Mouse (Mus musculus) mesoderm, embryonic 11.5 days (tissue): ENCODE measurements around the gene Tle3.

Experiments used
- DNase-seq: peaks from one replicate; pipeline ENCODE4 v3.0.0-alpha.2; 2012; ENCODE audit warnings: low read depth, low spot score

Tle3 gene

DNA sequence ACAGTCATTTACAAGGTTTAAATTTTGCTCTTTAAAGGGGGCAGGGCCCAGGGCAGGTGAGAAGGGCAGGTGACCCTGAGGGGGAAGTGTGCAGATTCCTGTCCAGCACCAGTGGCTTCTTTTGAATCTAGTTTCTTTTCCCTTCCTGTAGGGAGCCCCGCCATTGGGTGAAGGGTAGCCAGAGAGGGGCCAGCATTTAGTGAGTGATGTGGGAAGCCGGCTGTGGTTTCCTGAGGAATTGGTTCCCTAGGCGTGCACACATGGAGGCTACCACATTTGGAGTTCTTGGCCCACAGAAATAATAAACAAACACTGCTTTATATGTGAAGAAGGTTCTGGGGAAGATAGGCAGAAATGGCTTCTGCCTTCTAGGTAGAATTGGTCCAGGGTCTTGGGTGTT, 4.5 kb downstream of the Tle3 start:
- no peak for DNase-seq

DNA sequence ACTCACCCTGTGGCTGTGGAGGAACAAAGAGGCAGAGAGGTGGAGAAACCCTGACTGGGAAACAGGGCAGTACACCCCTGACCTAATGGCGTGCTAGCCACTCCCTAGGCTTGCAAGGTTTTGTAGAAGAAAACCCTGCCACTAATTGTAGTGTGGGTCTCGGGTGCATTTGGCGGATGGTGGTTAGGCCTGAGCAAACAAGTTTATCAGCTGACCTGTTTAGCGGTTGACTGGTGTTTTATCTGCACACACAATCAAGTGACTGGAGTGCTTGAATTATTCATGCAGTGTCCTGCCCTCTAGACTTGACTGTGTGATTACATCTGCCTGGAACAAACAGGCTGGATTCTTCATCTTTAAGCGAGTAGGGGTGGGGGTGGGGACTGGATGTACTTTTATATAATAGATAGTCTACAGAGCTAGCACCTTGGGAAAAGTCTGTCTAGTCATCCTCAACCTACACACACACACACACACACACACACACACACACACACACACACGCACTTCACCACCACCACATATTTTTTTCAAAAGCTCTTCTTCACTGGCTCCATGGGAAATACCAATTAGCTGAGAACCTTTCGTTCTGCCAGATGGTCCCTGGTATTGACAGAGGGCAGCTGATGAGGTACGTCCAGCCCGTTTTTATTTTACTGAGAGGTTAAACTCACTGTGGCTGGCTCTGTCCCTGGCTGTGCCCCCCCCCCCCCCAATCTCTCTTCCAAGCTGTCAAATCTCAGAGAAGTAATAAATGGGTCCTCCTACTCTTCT, 5.7 kb downstream of the Tle3 start:
- peak; percentile 58 for DNase-seq

DNA sequence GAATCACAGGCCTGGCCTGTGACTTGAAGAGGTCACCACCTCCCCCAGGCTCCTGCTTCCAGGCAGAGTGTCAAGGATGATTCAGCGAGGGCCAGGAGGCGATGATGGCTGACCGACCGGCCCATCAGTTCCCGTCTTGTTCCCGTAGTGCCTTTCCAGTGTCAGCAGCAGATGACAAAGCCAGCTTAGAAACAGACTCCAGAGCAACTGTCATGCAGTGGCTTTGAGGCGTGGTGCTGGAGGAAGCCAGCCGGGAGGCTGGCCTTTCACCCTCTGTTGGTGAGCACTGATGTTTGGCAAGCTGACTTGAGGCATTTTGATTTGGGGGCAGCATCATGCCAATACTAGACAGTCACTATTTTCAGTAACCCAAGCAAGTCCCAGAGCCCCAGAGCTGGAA, 6.3 kb downstream of the Tle3 start:
- peak; percentile 64 for DNase-seq

DNA sequence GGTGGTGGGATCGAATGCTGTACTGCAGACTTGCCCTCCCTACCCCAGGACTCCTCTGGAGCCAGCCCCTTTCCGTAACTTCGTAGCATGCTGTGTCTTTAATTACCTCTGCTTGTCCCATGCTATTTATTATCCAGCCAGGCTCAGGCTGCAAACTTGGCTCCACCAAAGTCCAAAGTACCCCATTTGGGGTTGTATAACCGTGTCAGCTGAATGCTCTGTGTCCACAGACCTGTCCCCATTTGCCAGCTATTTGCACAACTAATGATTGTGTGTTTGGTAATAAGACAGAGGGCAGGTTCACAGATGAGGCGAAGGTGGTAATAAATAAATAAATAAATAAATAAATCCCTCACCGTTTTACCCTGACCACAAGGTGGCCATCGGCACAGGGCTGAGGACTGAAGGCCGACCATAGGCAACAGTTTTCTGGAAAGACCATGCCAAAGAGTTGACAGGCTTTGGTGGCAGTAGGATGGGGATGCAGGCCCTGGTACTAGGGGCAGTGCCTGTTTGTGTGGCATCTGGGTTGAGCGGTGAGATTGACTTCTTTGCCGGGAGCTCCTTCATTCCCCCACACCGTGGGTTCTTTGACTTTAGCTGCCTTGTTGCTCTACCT, 7.0 kb downstream of the Tle3 start:
- no peak for DNase-seq

DNA sequence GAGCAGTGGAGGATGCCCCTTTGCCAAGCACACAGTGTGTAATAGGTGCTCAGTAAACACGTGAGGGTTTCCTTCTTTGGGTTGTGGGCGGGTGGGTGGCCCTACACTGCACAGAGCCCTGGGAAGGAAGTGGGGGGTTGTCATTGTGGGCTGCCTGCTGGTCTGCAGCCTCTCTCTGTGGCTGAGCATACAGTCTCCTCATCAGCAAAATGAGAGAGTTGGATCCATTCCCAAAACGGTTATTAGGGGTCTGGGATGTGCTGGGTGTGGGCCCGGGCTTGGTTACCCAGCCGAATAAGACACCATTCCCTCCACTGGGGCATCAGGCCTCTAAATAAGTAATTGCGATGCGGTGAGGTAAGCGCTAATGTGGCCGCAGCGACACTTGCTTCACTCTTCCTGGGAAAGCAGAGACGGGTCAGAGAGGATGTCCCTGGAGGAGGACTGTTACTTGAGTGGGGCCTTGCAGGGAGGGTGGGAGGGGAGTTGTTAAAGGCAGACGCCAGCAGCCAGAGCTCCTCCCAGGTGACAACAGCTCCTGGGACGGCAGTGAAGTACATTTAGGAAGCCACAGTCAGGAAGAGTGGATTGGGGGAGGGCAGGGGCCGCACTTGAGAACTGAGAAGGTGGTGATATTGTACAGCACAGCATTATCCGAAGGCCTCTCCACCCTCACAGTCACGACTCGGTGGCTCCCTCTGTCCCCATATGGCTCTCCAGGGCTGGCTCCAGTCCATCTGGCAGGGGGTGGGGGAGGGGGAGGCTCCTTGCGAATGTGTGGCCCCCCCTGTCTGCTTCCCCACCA, 8.3 kb downstream of the Tle3 start:
- DNase-seq, result peak; percentile 57

DNA sequence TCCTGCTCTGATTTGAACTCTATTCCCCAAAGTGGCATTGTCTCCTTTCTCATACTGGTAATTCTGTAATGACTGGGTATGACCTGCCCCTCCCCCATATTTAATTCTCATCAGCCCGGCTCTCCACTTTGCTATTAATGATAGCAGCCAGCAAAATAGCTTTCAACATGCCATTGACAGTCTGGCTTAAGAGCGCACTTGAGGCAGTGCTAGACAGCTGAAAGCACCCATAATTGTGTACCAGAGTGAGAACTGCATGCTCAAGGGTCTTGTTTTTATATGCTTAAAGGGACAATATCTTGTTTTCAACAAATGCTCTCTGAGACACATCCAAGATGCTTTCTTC, 8.9 kb downstream of the Tle3 start:
- no peak for DNase-seq

DNA sequence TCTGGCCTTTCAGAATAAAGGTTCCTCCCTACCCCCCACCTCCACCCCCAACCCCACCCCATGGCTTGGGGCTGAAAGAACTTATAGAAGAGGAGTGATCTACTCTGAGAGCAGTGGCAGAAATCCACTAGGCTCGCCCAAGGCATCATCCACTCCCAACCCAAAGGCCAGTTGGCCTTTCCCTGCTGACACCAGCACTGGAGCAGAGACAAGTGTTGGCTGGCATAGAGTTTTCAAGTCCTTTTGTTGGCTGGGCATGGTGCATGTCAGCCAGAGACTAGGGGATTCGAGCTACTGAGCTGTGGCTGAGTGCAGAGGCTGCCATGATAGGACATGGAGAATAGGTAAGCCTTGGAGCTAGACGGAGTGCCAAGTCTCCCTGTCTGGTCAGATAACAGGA, 9.3 kb downstream of the Tle3 start:
- no peak for DNase-seq

DNA sequence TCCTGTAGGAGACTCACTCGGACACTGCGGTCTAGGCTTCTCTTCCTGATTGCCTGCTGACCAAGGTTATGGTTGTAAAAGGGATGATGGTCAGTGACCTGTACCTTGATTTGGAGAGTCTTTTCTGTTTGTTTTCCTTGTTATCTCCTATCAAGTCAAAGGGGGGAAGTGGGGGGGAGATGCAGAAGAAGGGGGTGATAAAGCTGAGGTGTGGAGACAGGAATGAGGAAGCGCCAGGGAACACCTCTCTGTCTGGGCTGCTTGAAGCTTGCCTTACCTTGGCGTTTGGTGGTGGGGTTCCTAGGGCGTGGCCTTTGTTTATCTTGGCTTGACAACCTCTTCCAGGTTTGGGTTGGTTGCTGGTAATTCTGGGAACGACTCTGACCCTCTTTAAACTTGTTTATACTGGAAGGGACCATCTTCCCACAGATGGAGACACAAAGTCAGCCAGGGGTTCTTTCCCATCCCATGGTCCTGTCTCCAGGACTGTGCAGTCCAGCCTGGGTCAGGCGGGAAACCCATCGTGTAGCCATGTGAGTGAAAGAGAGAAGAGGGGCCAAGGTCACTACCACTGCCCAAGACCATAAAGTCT, 10.5 kb downstream of the Tle3 start:
- DNase-seq, result no peak

DNA sequence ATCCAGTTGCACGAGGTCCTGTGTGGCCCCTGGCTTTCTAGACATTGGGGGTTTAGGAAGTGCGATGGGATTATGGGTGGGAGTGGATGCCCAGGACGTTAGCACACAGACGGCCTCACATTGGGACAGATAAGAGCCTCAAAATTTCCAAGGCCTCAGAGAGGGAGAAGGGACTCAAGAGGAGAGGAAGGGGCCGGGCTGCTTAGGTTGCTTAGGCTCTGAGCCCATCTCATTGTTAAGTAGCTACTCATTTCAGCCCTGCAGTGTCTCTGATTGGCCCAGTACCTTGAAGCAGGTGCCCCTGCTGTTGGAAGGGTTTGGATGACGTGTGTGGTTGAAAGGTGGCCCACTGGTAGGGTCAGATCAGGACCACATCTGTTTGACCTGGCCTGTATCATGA, 11.9 kb downstream of the Tle3 start:
- DNase-seq, result no peak

DNA sequence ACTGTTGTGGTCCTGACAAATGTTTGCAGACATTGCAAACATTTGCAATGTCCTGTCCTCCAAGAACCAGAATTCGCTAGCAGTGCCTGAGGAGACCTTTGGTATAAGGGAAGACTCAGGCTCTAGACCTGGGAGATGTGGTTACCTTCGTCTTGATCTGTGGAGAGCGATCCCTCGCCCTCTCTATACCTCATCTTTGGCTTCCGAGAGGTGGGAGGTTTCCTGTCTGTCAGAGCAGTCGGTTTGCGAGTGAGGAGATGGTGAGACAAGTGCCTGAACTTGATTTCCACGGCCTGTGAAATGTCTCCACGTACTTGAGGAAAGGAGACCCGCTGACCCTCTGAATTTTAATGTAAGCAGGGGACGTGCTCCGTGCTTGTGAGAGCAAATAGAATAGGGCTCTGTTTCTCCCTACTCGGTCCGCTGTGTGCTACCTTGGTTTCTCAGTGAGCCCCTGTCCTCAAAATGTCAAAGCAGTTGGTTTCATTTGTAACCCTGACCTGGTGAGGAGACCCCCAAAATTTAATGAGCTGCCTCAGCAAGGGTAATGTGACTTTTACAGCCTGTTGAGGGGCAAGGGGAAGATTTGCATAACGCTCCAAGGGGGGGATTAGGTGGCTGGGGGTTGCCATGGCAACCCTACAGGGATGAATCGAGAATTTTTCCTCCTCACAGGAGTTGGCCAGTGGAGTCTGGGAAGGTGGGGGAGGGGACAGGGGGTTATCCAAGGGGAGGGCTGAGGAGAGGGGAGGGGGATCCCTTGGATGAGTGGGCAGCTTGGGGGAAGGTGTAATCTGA, 12.7 kb downstream of the Tle3 start:
- DNase-seq, result peak; percentile 91

DNA sequence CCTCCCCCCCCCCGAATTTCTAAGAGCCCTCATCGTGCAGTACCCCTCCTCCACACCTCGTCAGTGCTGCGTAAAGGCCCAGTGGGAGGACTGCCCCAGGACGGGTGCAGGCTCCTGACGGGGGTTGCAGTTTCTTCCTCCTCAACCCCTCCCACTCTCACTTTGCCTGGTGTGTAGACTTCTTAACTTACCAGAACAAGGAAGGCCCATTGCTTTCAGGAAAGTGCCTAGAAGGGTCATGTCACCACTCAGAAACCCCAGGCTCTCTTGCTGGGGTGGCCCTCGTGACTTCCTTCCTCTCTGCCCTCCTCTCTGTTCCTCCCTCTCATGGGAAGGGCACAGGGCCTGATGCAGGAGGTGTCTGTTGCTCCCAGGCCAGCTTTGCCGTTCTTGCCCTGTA, 13.6 kb downstream of the Tle3 start:
- DNase-seq, result no peak

DNA sequence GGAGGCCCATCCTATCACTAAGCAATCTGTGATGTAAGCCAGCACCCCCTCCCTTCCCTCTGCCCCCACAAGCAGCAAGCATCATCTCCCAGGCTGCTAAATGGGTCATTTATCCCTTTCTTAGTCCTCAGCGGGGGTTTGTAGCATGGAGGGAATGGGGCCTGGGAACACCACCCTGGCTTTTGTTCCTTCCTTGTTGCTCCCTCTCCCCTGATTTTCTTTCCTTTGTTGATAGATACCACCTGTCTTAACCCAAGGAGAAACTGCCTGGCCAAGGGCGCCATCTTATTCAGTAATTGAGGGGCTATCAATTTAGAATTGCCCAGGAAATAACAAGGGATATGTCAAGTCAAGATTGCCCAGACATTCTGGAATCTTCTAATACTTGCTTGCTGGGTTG, 14.1 kb downstream of the Tle3 start:
- DNase-seq, result no peak

DNA sequence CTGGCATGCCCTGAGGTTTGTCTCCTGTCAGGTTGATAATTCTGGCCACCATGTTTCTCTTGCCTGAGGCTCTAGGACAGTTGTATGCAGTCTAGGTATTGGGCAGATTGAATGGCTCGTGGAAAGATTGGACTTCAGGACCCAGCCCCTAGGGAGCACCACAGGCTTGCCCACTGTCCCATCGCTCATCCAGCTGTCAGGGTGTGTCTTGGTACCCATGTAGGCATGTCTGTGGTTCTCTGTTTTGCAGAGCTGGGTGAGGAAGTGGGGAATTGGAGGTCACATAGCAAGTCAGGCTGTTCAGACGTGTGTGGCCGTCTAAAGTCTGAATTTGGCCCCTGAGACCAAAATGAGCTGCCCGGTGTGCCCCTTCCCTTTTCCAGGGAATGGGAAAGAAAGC, 15.6 kb downstream of the Tle3 start:
- no peak for DNase-seq

DNA sequence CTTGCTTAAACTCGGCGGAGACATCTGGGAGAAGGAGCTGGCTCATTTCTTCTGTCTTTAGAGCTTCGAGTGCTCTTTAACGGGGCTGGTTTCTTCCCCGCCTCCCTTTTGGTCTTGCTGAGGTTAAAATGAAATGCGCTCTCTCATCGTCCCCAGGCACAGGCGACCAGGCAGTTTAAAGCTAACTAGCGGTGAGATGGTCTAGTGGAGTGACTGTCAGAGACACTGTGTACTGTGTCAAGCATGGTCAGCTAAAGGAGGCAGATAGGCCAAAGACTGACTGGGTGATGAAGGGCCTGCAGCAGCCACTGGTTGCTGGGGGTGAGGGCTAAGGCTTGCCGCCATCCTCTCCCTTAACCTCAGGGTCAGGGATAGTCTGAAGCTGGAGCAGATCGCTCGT, 16.0 kb downstream of the Tle3 start:
- DNase-seq, result no peak

DNA sequence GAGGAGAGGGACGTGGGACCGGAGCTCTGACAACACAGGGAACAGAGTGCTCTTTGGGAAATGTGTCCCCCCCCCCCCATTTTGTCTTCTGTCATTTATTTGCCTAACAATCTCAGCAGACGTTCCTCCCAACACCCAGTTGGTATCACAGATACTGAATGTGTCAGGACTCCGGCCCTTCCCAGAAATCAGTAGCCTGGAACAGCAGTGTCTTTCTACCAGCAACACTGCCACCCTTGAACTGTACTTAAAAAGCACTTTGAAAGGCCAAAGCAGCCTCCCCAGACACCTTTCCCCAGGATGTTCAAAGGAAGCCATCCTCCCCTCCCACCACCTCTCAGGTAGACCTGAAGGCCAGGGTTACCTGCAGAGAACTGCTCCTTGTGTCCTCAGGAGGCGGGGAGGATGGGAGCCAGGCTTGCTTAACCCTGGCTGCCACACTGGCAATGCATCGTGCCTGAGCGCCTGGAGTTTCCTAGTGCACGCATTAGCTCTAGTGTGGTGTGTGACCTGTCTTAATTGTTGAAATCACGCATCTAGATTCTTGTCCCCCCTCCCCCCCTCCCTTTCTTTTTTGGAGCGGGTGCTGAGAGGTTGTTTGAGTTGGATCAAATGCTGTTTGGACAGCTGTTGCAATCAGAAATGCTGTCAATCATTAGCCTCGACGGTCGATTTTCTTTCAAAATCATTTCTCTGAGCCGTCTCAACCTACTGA, 16.7 kb downstream of the Tle3 start:
- DNase-seq, result no peak

DNA sequence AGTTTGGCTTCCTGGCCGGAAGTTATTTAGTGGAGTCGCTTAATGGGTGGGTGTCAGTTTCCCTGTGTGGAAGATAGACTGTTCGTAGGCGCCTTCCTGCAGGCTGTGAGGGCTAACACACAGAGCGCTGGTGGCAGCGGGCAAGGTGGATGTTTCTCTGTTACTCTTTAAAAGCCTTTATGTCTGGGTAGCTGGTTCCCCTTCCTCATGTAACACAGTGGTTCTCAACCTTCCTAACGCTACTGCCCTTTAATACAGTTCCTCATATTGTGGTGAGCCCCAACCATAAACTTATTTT, 17.2 kb downstream of the Tle3 start:
- no peak for DNase-seq

DNA sequence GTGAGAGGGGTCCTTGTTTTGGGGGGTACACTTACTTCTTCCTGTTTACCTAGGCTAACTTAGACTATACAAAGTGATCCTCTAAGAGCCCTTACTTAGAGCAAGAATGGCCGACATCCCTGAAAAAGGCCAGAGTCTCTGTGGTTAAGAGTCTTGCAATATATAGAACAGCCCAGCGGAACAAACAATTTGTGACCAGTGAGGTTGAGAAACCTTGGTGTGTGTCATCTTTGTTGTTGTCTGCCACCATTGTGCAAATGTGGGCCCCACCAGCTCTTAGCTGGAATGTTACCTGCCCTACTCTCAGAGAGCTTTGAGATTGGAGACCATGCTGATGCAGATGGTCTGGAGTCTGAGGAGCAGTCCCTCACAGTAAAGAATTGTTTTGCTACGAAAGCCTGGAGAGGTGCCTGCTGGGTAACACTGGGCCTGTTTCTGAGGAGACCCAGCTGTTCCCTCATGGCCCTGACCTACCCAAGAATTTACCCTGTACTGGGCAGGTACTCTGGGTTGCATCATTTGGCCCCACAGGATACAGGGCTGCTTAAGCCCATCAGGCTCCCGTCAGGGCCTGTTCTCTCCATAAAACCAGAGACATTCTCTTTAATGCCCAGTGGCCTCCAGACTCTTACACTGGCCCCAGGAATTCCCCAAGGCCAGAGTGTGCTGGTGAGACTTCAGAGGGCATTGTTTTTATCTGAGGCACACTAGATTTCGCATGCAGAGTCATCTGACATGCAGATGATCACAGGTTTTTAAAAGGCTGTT, 19.6 kb downstream of the Tle3 start:
- DNase-seq, result no peak

DNA sequence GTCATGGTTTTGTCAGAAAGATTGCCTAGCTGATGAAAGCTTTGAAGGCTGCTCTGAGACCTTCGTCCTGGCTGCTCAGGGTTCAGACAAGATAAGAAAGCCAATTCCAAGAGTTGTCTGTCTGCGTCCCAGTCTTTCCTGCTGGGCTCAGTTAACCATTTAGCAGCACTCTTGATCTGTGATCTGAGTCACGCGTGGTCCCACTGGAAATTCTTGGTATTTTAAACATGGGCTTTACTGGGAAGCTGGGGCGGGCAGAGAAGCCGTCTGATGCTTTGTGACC, 20.1 kb downstream of the Tle3 start:
- DNase-seq, result no peak

DNA sequence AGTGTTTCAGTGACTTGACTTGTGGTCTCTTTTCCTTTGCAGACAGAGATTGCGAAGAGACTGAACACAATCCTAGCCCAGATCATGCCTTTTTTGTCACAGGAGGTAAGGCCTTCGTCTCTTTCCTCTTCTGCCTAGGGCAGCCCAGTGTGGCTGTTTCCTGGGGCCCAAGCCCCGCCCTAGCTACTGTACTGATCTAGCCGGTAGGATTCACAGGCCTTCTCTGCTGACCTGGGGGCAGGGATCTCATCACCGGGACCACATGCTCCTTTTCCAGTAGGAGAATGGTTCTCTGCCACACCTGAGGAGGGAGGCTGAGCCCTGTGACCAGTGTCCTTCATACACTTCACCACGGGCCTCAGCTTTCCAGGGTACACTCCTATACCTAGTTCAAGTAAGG, 21.0 kb downstream of the Tle3 start:
- no peak for DNase-seq

DNA sequence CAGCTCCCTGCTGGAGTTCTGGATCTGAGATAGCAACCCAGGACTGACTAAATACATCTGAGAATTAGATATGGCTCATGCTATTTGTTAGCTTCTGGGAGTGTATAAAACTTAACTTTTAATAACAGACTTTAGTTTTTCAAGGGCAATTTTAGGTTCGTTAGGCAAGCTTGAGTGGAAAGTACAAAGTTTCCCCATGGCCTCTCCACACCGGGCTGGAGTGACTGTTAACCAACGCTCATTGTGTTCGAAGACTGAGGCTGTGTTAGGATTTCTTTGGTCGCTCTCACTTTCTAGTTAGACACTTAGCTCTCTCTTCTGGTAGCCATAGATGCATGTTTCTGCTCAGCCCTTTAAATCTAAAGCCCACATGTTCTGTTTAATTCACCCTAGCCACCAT, 21.7 kb downstream of the Tle3 start:
- DNase-seq, result no peak

DNA sequence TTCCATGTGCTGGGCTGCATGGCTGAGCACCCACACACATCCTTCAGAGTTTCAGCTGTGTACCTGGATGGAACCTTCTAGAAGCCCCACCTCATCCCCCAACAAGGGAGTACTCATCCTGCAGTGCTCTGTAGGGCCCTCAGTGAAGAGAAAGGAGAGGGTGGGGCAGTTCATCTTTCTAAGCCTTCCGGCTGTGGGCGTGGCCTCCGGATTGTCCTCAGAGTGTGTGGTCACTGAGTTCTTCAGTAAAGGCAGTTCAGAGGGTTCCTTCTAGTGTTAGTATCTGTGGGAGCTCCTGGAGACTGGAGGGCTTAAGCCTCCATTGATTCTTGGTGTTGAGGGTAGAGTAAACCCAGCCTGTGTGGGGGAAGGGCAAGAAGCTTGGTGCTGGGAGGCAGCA, 22.9 kb downstream of the Tle3 start:
- no peak for DNase-seq
